Mouse (Mus musculus): ENCODE data around the gene Pip4k2a. TPM values are rescaled to one million over a fixed set of nuclear protein-coding genes. Genes with fewer than 3 reads are reported as not detected.

Pip4k2a gene
- polyA plus RNA-seq, 1 experiment from 2014 or later, result 16.2 TPM

DNA sequence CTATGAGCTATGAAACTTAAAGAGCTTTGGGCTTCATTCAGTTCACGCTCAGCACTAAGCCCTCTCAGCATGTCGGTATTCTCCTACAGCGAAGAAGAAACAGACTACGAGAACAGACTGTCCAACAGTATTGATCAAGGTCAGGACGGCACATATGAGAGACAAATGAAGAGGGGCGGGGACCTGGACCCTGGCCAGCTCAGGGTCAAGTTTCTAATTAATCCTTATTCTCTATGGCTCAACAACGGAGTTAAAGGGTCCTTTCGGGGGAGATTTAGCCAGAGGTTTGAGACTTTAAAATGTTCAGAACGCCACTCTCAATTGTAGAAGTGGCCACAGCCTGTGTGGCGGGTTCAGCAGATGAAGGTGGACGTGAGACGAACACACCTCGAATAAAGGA is 141.5 kb downstream of the Pip4k2a start:
- no peak for DNase-seq (ENCODE audit: low spot score)
- no peak overlapping the region for H3K9ac ChIP-seq (ENCODE audit: low read depth, low read length)
- 51% methylated on average over 13 of the region's 13 CpGs for WGBS
- H3K36me3 ChIP-seq (ENCODE audit: control insufficient read depth, insufficient read depth, low read length), result no peaks in the 10 kb centered on the region
- no peaks in the 10 kb centered on the region for H3K9me3 ChIP-seq (ENCODE audit: control insufficient read depth, low read length)
- H3K4me3 ChIP-seq (ENCODE audit: low read depth, low read length), result no peak overlapping the region
- no peak overlapping the region for H3K27ac ChIP-seq (replicated peaks; ENCODE audit: low read depth, low read length)
- ATAC-seq (ENCODE audit: low read depth), result no peak
- H3K4me2 ChIP-seq (ENCODE audit: low read depth, low read length), result no peak overlapping the region
- no peaks in the 10 kb centered on the region for H3K27me3 ChIP-seq (replicated peaks; ENCODE audit: control insufficient read depth, insufficient read depth, low read length)
- H3K4me1 ChIP-seq (ENCODE audit: control insufficient read depth, insufficient read depth, low read length), result peaks cover 3% of the 10 kb centered on the region; the same call in 1 of the 2 replicates

DNA sequence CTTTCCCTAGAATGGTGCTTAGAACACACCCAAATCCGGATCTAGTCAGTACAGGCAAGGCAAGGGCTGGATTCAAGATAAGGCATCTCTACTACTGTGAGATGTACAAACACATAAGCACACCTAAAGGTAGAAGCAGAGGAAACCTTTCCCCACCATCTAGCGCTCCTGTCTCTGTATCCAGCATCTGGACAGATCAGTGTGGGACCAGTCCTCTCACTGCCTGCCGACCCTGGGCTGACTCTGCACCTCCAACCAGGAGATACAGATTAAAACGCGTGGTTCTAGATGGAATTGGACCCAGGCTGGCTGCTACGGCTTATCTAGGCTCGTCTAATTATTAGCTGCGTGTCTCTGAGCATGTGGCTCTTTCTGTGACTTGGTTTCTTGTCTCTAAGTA is 142.7 kb downstream of the Pip4k2a start:
- no peaks in the 10 kb centered on the region for H3K36me3 ChIP-seq (ENCODE audit: control insufficient read depth, insufficient read depth, low read length)
- ATAC-seq (ENCODE audit: low read depth), result no peak
- H3K9ac ChIP-seq (ENCODE audit: low read depth, low read length), result no peak overlapping the region
- H3K27ac ChIP-seq (replicated peaks; ENCODE audit: low read depth, low read length), result no peak overlapping the region
- H3K27me3 ChIP-seq (replicated peaks; ENCODE audit: control insufficient read depth, insufficient read depth, low read length), result no peaks in the 10 kb centered on the region
- 57% methylated on average over 8 of the region's 8 CpGs for WGBS
- no peak overlapping the region for H3K4me2 ChIP-seq (ENCODE audit: low read depth, low read length)
- peaks cover 3% of the 10 kb centered on the region; the same call in 1 of the 2 replicates for H3K4me1 ChIP-seq (ENCODE audit: control insufficient read depth, insufficient read depth, low read length)
- no peak for DNase-seq (ENCODE audit: low spot score)
- no peaks in the 10 kb centered on the region for H3K9me3 ChIP-seq (ENCODE audit: control insufficient read depth, low read length)
- H3K4me3 ChIP-seq (ENCODE audit: low read depth, low read length), result no peak overlapping the region

DNA sequence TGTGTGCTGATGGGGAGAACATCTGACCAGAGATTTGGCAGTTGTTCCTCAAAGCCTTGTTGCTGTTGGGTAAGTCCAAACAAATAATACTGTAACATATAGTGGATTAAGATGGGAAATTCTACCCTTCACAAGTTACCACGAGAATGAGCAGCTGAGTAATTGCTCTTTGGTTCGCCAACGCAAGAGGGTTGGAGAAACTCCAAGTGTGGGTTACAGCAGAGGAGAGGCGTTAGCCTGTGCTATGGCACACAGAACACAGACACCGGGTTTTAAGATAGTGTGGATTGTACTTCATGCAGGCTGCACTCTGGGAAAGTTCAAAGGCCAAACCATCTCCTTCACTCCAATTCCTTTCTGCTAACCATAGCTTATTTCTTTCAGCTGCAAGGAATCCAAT is 144.6 kb downstream of the Pip4k2a start:
- Histone ChIP-seq H3K27me3 (replicated peaks; ENCODE audit: control insufficient read depth, insufficient read depth, low read length) (no peaks in the 10 kb centered on the region), H3K4me2 (ENCODE audit: low read depth, low read length) (no peak overlapping the region)

DNA sequence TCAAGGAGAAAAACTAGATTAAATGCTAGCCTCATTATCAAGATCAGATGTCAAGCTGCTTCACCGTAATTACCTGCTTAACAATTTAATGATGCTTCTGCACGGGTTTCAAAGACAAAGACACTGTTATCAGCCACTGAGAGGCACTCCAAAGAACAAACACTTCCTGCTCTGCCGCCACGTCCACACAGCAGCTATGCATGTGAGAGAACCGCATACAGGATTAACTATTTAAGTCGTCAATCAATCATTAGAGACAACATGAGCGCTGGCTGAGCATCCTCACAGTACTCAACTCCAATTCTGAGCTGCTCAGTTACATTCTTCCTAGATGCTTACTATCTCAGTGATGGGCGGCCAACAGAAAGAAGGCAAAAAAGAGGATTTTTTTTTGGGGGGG is 147.3 kb downstream of the Pip4k2a start:
- Histone ChIP-seq H3K36me3 (ENCODE audit: control insufficient read depth, insufficient read depth, low read length) (0 out of 2 replicates have a peak, but pooled peaks cover 3% of the 10 kb centered on the region), H3K4me3 (ENCODE audit: low read depth, low read length) (no peak overlapping the region), H3K4me1 (ENCODE audit: control insufficient read depth, insufficient read depth, low read length) (no peaks in the 10 kb centered on the region; the same call in 1 of the 2 replicates), H3K27me3 (replicated peaks; ENCODE audit: control insufficient read depth, insufficient read depth, low read length) (no peaks in the 10 kb centered on the region), H3K9ac (ENCODE audit: low read depth, low read length) (no peak overlapping the region), H3K9me3 (ENCODE audit: control insufficient read depth, low read length) (no peaks in the 10 kb centered on the region), H3K27ac (replicated peaks; ENCODE audit: low read depth, low read length) (no peak overlapping the region), H3K4me2 (ENCODE audit: low read depth, low read length) (no peak overlapping the region)
- ATAC-seq (ENCODE audit: low read depth), result no peak
- 42% methylated on average over 8 of the region's 8 CpGs for WGBS
- no peak for DNase-seq (ENCODE audit: low spot score)

More for the DNA sequence above, 144.6 kb downstream of the Pip4k2a start:
- Histone ChIP-seq H3K4me1 (ENCODE audit: control insufficient read depth, insufficient read depth, low read length) (peaks cover 3% of the 10 kb centered on the region; the same call in 1 of the 2 replicates), H3K4me3 (ENCODE audit: low read depth, low read length) (no peak overlapping the region), H3K9ac (ENCODE audit: low read depth, low read length) (no peak overlapping the region), H3K27ac (replicated peaks; ENCODE audit: low read depth, low read length) (no peak overlapping the region), H3K9me3 (ENCODE audit: control insufficient read depth, low read length) (no peaks in the 10 kb centered on the region), H3K36me3 (ENCODE audit: control insufficient read depth, insufficient read depth, low read length) (no peaks in the 10 kb centered on the region)
- ATAC-seq (ENCODE audit: low read depth) (no peak), DNase-seq (ENCODE audit: low spot score) (peak; percentile 44)
- 61% methylated on average over 5 of the region's 5 CpGs for WGBS

DNA sequence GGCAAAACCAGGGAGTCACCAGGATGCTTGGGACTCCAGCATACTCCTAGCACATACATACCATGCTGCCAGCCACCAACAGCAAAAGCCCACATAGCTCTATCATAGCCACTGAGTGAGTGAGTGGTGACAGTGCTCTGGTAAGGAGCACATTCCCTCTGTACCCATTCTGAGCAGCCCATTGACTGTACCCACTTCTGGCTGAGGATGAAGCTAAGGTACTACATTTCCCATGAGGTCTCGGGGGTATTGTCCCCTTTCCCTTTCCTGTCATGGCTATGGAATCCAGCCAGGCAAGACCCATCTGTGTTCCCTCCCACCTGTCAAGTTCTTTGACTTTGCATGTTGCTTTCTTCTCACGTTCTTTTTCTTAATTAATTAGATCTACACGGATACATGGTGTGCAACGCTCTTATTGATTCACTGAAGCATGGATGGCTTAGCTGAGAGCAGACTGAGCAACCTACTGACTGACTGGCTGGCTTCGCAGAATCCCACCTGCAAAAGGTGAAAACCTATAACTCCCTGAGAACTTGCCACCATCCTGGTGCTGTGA is 149.8 kb downstream of the Pip4k2a start:
- no peak for ATAC-seq (ENCODE audit: low read depth)

DNA sequence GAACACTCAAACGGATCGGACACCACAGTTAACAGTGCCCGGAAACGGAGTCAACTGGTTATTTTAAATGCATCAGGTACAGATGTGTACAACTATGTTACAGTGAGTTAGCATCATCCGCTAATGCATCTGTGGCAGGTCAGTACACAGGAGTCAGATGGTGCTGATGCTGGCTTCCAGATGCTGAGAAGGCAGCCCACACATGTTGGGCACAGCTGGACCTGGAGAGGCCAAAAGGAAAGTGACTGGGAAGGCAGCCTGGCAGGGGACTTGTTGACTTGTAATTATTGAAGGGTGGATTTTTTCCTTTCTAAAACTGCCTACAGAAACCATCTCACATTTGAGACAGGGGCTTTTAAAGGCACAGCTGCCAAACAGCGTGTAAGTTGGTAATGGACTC is 155.4 kb downstream of the Pip4k2a start:
- Histone ChIP-seq H3K9ac (ENCODE audit: low read depth, low read length) (no peak overlapping the region), H3K4me2 (ENCODE audit: low read depth, low read length) (no peak overlapping the region), H3K4me3 (ENCODE audit: low read depth, low read length) (no peak overlapping the region), H3K27me3 (replicated peaks; ENCODE audit: control insufficient read depth, insufficient read depth, low read length) (no peaks in the 10 kb centered on the region), H3K9me3 (ENCODE audit: control insufficient read depth, low read length) (no peaks in the 10 kb centered on the region), H3K4me1 (ENCODE audit: control insufficient read depth, insufficient read depth, low read length) (no peaks in the 10 kb centered on the region), H3K27ac (replicated peaks; ENCODE audit: low read depth, low read length) (no peak overlapping the region), H3K36me3 (ENCODE audit: control insufficient read depth, insufficient read depth, low read length) (peaks cover 23% of the 10 kb centered on the region)
- ATAC-seq (ENCODE audit: low read depth) (no peak), DNase-seq (ENCODE audit: low spot score) (peak; percentile 55)
- WGBS, result 46% methylated on average over 6 of the region's 6 CpGs

More for the DNA sequence above, 149.8 kb downstream of the Pip4k2a start:
- no peak for DNase-seq (ENCODE audit: low spot score)
- H3K4me1 ChIP-seq (ENCODE audit: control insufficient read depth, insufficient read depth, low read length), result no peaks in the 10 kb centered on the region
- no peak overlapping the region for H3K4me3 ChIP-seq (ENCODE audit: low read depth, low read length)
- H3K27me3 ChIP-seq (replicated peaks; ENCODE audit: control insufficient read depth, insufficient read depth, low read length), result no peaks in the 10 kb centered on the region
- no peak overlapping the region for H3K4me2 ChIP-seq (ENCODE audit: low read depth, low read length)
- H3K9me3 ChIP-seq (ENCODE audit: control insufficient read depth, low read length), result no peaks in the 10 kb centered on the region
- no peak overlapping the region for H3K9ac ChIP-seq (ENCODE audit: low read depth, low read length)
- no peak overlapping the region for H3K27ac ChIP-seq (replicated peaks; ENCODE audit: low read depth, low read length)
- peaks cover 23% of the 10 kb centered on the region for H3K36me3 ChIP-seq (ENCODE audit: control insufficient read depth, insufficient read depth, low read length)
- 75% methylated on average over 5 of the region's 5 CpGs for WGBS

DNA sequence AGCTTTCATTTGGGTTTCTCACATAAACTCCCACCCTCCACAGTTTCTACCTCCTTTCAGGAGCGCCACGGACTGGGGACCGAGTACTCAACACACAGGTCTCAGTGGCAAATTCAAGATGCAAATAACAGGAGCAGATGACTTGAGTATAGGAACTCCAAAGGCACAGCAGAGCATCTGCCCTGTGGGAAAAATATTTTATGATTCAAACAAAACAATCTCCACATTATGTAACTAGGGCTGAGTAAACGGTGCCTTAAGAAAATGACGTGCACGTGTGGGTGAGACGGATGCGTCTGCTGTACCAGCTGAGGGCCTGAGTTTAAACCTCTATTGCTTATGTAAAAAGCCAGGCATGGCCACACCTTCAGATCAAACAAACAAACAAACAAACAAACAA is 156.9 kb downstream of the Pip4k2a start:
- Histone ChIP-seq H3K4me2 (ENCODE audit: low read depth, low read length) (no peak overlapping the region), H3K4me1 (ENCODE audit: control insufficient read depth, insufficient read depth, low read length) (no peaks in the 10 kb centered on the region), H3K36me3 (ENCODE audit: control insufficient read depth, insufficient read depth, low read length) (peaks cover 23% of the 10 kb centered on the region), H3K9ac (ENCODE audit: low read depth, low read length) (no peak overlapping the region), H3K4me3 (ENCODE audit: low read depth, low read length) (no peak overlapping the region), H3K9me3 (ENCODE audit: control insufficient read depth, low read length) (no peaks in the 10 kb centered on the region), H3K27ac (replicated peaks; ENCODE audit: low read depth, low read length) (no peak overlapping the region), H3K27me3 (replicated peaks; ENCODE audit: control insufficient read depth, insufficient read depth, low read length) (no peaks in the 10 kb centered on the region)
- 79% methylated on average over 8 of the region's 8 CpGs for WGBS
- ATAC-seq (ENCODE audit: low read depth) (no peak), DNase-seq (ENCODE audit: low spot score) (no peak)

DNA sequence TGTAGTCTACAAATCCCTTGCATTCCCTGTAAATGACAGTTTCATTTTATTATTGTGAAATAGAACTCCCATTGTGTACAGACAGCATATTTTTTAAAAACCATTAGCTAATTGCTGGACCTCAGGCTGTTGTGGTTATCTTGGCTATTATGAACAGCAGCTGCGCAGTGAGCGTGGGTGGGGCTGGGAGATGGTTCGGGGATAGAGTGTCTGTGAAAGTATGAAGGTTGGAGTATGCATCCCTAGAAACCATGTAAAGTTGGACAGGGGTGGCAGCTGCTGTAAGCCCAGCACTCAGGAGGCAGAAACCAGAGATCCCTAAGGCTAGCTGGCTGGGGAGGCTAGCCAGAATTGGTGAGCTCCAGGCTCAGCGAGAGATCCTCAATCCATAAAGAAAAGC is 158.4 kb downstream of the Pip4k2a start:
- Histone ChIP-seq H3K4me2 (ENCODE audit: low read depth, low read length) (no peak overlapping the region), H3K4me1 (ENCODE audit: control insufficient read depth, insufficient read depth, low read length) (no peaks in the 10 kb centered on the region), H3K36me3 (ENCODE audit: control insufficient read depth, insufficient read depth, low read length) (peaks cover 12% of the 10 kb centered on the region), H3K9me3 (ENCODE audit: control insufficient read depth, low read length) (no peaks in the 10 kb centered on the region), H3K27ac (replicated peaks; ENCODE audit: low read depth, low read length) (no peak overlapping the region), H3K9ac (ENCODE audit: low read depth, low read length) (no peak overlapping the region), H3K27me3 (replicated peaks; ENCODE audit: control insufficient read depth, insufficient read depth, low read length) (no peaks in the 10 kb centered on the region), H3K4me3 (ENCODE audit: low read depth, low read length) (no peak overlapping the region)
- ATAC-seq (ENCODE audit: low read depth) (peak; percentile 77; the same call in 1 of the 2 replicates), DNase-seq (ENCODE audit: low spot score) (peak; percentile 56)
- WGBS, result 71% methylated on average over 4 of the region's 4 CpGs

DNA sequence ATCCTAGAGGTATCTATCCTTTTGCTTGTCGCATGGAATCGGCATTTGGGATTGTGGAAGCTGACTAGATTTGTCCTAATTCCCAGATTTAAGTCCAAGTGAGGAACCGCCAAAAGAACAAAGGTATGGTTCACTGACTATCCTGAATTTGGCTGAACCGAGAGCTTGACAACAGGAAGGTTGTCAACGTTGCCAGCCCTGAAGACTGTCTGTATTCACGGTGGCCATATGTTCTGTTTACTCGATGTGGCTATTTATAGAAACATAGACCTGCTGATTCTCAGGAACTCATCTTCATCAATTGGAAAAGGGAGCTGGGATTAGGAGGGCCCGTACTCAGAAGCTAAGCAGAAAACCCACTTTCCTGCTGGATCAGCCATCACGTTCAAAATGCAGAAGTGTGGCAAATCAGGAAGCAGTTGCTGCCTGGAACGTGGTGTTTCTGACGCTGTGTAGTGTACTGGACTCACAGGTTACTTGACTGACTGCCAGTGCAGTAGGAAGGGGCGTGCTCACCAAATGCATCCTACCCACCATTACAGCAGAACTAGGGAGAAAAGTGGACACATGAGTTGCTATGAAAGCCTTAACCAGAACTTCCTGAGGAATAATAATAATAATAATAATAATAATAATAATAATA is 162.5 kb downstream of the Pip4k2a start:
- H3K27ac ChIP-seq (replicated peaks; ENCODE audit: low read depth, low read length), result no peak overlapping the region
- H3K36me3 ChIP-seq (ENCODE audit: control insufficient read depth, insufficient read depth, low read length), result no peaks in the 10 kb centered on the region
- no peak for ATAC-seq (ENCODE audit: low read depth)
- 85% methylated on average over 12 of the region's 12 CpGs for WGBS
- no peak overlapping the region for H3K9ac ChIP-seq (ENCODE audit: low read depth, low read length)
- H3K9me3 ChIP-seq (ENCODE audit: control insufficient read depth, low read length), result no peaks in the 10 kb centered on the region
- DNase-seq (ENCODE audit: low spot score), result no peak
- H3K27me3 ChIP-seq (replicated peaks; ENCODE audit: control insufficient read depth, insufficient read depth, low read length), result no peaks in the 10 kb centered on the region
- H3K4me3 ChIP-seq (ENCODE audit: low read depth, low read length), result no peak overlapping the region
- H3K4me2 ChIP-seq (ENCODE audit: low read depth, low read length), result no peak overlapping the region
- no peaks in the 10 kb centered on the region for H3K4me1 ChIP-seq (ENCODE audit: control insufficient read depth, insufficient read depth, low read length)
